Mouse (Mus musculus) kidney, adult 2 months (tissue): ENCODE data around the gene Mcts2.

ENCODE experiments used
- CTCF ChIP-seq: fragments of 200-500 bp; conservative IDR thresholded peaks from 2 replicates; pipeline ENCODE4 v1.5.1; 2011; ENCODE audit warnings: low read depth, mild to moderate bottlenecking, control low read depth, low read length, moderate library complexity, mixed read lengths; ENCODE audit not compliant: insufficient read depth, insufficient read length
- POLR2A ChIP-seq: fragments of 200-500 bp; IDR thresholded peaks from one replicate; pipeline ENCODE4 v1.6.1; 2011; ENCODE audit warnings: low read depth, low read length, control low read depth

DNA sequence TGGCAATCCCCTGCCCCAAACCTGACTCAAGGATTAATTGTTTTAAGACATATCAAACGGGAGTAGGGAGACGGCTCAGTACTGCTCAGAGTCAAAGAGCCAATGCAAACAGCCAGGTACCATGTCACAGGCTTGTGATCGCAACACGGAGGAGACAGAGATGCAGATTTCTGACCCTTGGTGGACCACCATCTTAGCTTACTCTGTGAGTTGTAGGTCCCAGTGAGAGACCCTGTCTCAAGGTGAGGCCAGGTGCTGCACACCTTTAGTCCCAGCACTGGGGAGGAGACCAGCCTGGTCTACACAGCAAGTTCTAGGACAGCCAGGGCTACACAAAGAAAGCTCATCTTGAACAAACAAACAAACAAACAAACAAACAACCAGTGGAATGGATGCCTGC lies 49.5 kb upstream of the Mcts2 start:
- TF ChIP-seq CTCF (no peak), POLR2A (no peak)
